8 mouse cellular contexts compared by ENCODE assay signal in genomic region chr10:98916011-98916780, GRCm38 (mm10). TPM values are rescaled to one million over a fixed set of nuclear protein-coding genes. Genes with fewer than 3 reads are reported as not detected.
DNase-seq lines count a peak whose midpoint lies in the region; ATAC-seq and TF ChIP-seq lines count a peak whose summit lies in the region.

No protein-coding gene starts in this region.

- peak overlapping the region; percentile 100 for H3K4me3 ChIP-seq in left cerebral cortex, adult 2 months
- H3K4me3 ChIP-seq in forebrain, embryonic 11.5 days (ENCODE audit: low read depth, low read length): peak overlapping the region; percentile 94
- peak overlapping the region; percentile 96 for H3K4me3 ChIP-seq in kidney, embryonic 14.5 days (ENCODE audit: low read length)
- H3K4me3 ChIP-seq in midbrain, postnatal 0 days (ENCODE audit: low read depth, low read length): peak overlapping the region; percentile 96

- H3K27me3 ChIP-seq in forebrain, embryonic 11.5 days (ENCODE audit: control insufficient read depth, insufficient read depth, low read length): no peaks in the 10 kb centered on the region
- no peaks in the 10 kb centered on the region for H3K27me3 ChIP-seq in kidney, embryonic 14.5 days (ENCODE audit: control insufficient read depth, insufficient read depth, low read length)
- H3K27me3 ChIP-seq in midbrain, postnatal 0 days (ENCODE audit: insufficient read depth, low read length): no peaks in the 10 kb centered on the region

- 9% methylated on average over 22 of the region's 22 CpGs for WGBS in forebrain, embryonic 11.5 days
- 8% methylated on average over 22 of the region's 22 CpGs for WGBS in kidney, embryonic 14.5 days
- 4% methylated on average over 22 of the region's 22 CpGs for WGBS in midbrain, postnatal 0 days

- H3K36me3 ChIP-seq in forebrain, embryonic 11.5 days (ENCODE audit: control insufficient read depth, insufficient read depth, low read length): no peaks in the 10 kb centered on the region
- H3K36me3 ChIP-seq in kidney, embryonic 14.5 days (ENCODE audit: control insufficient read depth, insufficient read depth, low read length): no peaks in the 10 kb centered on the region
- no peaks in the 10 kb centered on the region for H3K36me3 ChIP-seq in midbrain, postnatal 0 days (ENCODE audit: insufficient read depth, low read length)

- no peaks in the 10 kb centered on the region for H3K9me3 ChIP-seq in forebrain, embryonic 11.5 days (ENCODE audit: control insufficient read depth, low read length)
- no peaks in the 10 kb centered on the region for H3K9me3 ChIP-seq in kidney, embryonic 14.5 days (ENCODE audit: control insufficient read depth, low read length)
- no peaks in the 10 kb centered on the region for H3K9me3 ChIP-seq in midbrain, postnatal 0 days (ENCODE audit: low read length)

- H3K27ac ChIP-seq in left cerebral cortex, adult 2 months: peak overlapping the region; percentile 100
- no peak overlapping the region for H3K27ac ChIP-seq in forebrain, embryonic 11.5 days (ENCODE audit: low read depth, low read length)
- H3K27ac ChIP-seq in kidney, embryonic 14.5 days (ENCODE audit: low read depth, low read length): no peak overlapping the region
- peak overlapping the region; percentile 99 for H3K27ac ChIP-seq in midbrain, postnatal 0 days (ENCODE audit: low read depth, low read length)

- intact Hi-C loops in left cerebral cortex, adult 2 months (cut with DNase I): loop anchor here (5.0 kb wide), 1 partner anchor 61 kb away; no protein-coding TSS in a partner anchor

- ATAC-seq in forebrain, embryonic 11.5 days (replicated peaks; ENCODE audit: low FRiP score): no peak
- ATAC-seq in kidney, embryonic 14.5 days (ENCODE audit: low FRiP score, low TSS enrichment): no peak
- ATAC-seq in midbrain, postnatal 0 days (ENCODE audit: low FRiP score): no peak

- peaks cover 4% of the 10 kb centered on the region; the same call in 1 of the 2 replicates for H3K4me1 ChIP-seq in forebrain, embryonic 11.5 days (replicated peaks; ENCODE audit: control insufficient read depth, insufficient read depth, low read length)
- H3K4me1 ChIP-seq in kidney, embryonic 14.5 days (ENCODE audit: control insufficient read depth, insufficient read depth, low read length): peaks cover 7% of the 10 kb centered on the region; the same call in 1 of the 2 replicates
- no peaks in the 10 kb centered on the region; the same call in 1 of the 2 replicates for H3K4me1 ChIP-seq in midbrain, postnatal 0 days (ENCODE audit: insufficient read depth, low read length)

- peak overlapping the region; percentile 98 for H3K4me2 ChIP-seq in forebrain, embryonic 11.5 days (ENCODE audit: low read depth, low read length, severe bottlenecking)
- H3K4me2 ChIP-seq in kidney, embryonic 14.5 days (replicated peaks; ENCODE audit: low read depth, low read length): peak overlapping the region; percentile 81
- H3K4me2 ChIP-seq in midbrain, postnatal 0 days (ENCODE audit: low read depth, low read length, poor library complexity, severe bottlenecking): peak overlapping the region; percentile 72

- no peak for TF ChIP-seq CTCF in left cerebral cortex, adult 2 months (IDR thresholded peaks at IDR 0.05)
- peak; percentile 27; the same call in 1 of the 2 replicates for TF ChIP-seq CTCF in midbrain, postnatal 0 days (IDR thresholded peaks at IDR 0.05)

- DNase-seq in left cerebral cortex, adult 2 months (ENCODE audit: extremely low spot score in 1 of 2, low spot score in 2 of 2): no peak
- no peak for DNase-seq in left cerebral cortex, adult 18-20 months (ENCODE audit: low spot score in 2 of 2)
- peak; percentile 14 for DNase-seq in R1 (ENCODE audit: low read depth, low spot score)
- peak; percentile 58 for DNase-seq in forebrain, embryonic 11.5 days (ENCODE audit: low spot score)
- peak; percentile 67 for DNase-seq in midbrain, postnatal 0 days (ENCODE audit: low spot score)
- no peak for DNase-seq in urinary bladder, postnatal 25 days (ENCODE audit: low spot score)
- no peak for DNase-seq in ovary, postnatal 36 days (ENCODE audit: low spot score)

- peak overlapping the region; percentile 87 for H3K9ac ChIP-seq in forebrain, embryonic 11.5 days (ENCODE audit: low read length)
- H3K9ac ChIP-seq in kidney, embryonic 14.5 days (ENCODE audit: low read depth, low read length): peak overlapping the region; percentile 94
- H3K9ac ChIP-seq in midbrain, postnatal 0 days (replicated peaks; ENCODE audit: low read length, poor library complexity, severe bottlenecking): peak overlapping the region; percentile 95

RNA-seq across cellular contexts. Expression of gene Atp2b1, which starts 2.0 kb away (rescaled TPM):
- 100 to 1,000 TPM; 686 to 742 TPM for total RNA-seq in left cerebral cortex, adult 2 months (2021)
- 100 to 1,000 TPM; 656 to 703 TPM for total RNA-seq in left cerebral cortex, adult 18-20 months (2021)
- polyA plus RNA-seq in forebrain, embryonic 11.5 days (2014; fragmentation: Nextera tagmentation; extraction: Ambion mirVana): 81.8 and 83.3 TPM in 2 replicates
- 123 and 149 TPM in 2 replicates for polyA plus RNA-seq in kidney, embryonic 14.5 days (2014; fragmentation: Nextera tagmentation; extraction: Ambion mirVana)
- 189 and 224 TPM in 2 replicates for total RNA-seq in midbrain, postnatal 0 days (2014; rRNA removed)
- polyA plus RNA-seq in midbrain, postnatal 0 days (2015; fragmentation: Nextera tagmentation; extraction: Ambion mirVana): 275 and 299 TPM in 2 replicates

Comparison
In these comparisons a context has a peak if more than half of its experiments do, and no peak if none do; other contexts are left out.
1. DNase-seq: peak in R1 (single experiment), forebrain, embryonic 11.5 days (single experiment) and midbrain, postnatal 0 days (single experiment); none in left cerebral cortex, adult 2 months (0 of 2), left cerebral cortex, adult 18-20 months (0 of 2), urinary bladder, postnatal 25 days (single experiment) and ovary, postnatal 36 days (single experiment).
2. H3K27ac ChIP-seq: peak in left cerebral cortex, adult 2 months (single experiment) and midbrain, postnatal 0 days (single experiment); none in forebrain, embryonic 11.5 days (single experiment) and kidney, embryonic 14.5 days (single experiment).
3. Peak in every context shown above with its lines, with median percentiles within 50 percentile points of each other: H3K4me3 ChIP-seq, H3K4me2 ChIP-seq and H3K9ac ChIP-seq.